Mouse (Mus musculus) heart, embryonic 11.5 days (tissue): ENCODE measurements around the gene Eipr1. TPM values are rescaled to one million over a fixed set of nuclear protein-coding genes. Genes with fewer than 3 reads are reported as not detected.
A peak's percentile ranks its signal among the peaks of the same experiment; 100 is the strongest.

Source experiments
- ATAC-seq: fragments of 200-750 bp; cut with Nextera tagmentation; replicated peaks from 2 replicates; pipeline ENCODE4 v1.8.0; 2017; ENCODE audit warnings: moderate library complexity; ENCODE audit not compliant: insufficient number of reproducible peaks, low FRiP score, low TSS enrichment
- H3K27ac ChIP-seq: fragments of 300-500 bp; sonication (generic); 2 replicates; pipeline ENCODE4 v1.5.1; 2014; ENCODE audit warnings: mild to moderate bottlenecking, low read depth, low read length
- H3K27me3 ChIP-seq: fragments of 300-500 bp; sonication (generic); 2 replicates; pipeline ENCODE4 v1.6.1; 2014; ENCODE audit warnings: mild to moderate bottlenecking, low read length, mixed read lengths; ENCODE audit not compliant: control insufficient read depth, insufficient read depth
- H3K36me3 ChIP-seq: fragments of 300-500 bp; sonication (generic); 2 replicates; pipeline ENCODE4 v1.6.1; 2014; ENCODE audit warnings: mild to moderate bottlenecking, low read length, moderate library complexity, mixed read lengths; ENCODE audit not compliant: control insufficient read depth, insufficient read depth
- H3K4me1 ChIP-seq: fragments of 300-500 bp; sonication (generic); 2 replicates; pipeline ENCODE4 v1.6.1; 2014; ENCODE audit warnings: low read length; ENCODE audit not compliant: control insufficient read depth, insufficient read depth
- H3K4me2 ChIP-seq: fragments of 300-500 bp; sonication (generic); 2 replicates; pipeline ENCODE4 v1.6.1; 2014; ENCODE audit warnings: mild to moderate bottlenecking, moderate library complexity
- H3K4me3 ChIP-seq: fragments of 300-500 bp; sonication (generic); 2 replicates; pipeline ENCODE4 v1.5.1; 2014; ENCODE audit warnings: low read depth, low read length
- H3K9ac ChIP-seq: fragments of 300-500 bp; sonication (generic); 2 replicates; pipeline ENCODE4 v1.6.1; 2014; ENCODE audit warnings: mild to moderate bottlenecking, low read depth, low read length, moderate library complexity
- H3K9me3 ChIP-seq: fragments of 300-500 bp; sonication (generic); replicated peaks from 2 replicates; pipeline ENCODE4 v1.6.1; 2016; ENCODE audit warnings: low read length; ENCODE audit not compliant: control insufficient read depth
- WGBS: fragments of 180-500 bp; shearing (Covaris S2); extraction: QIAGEN DNeasy Blood & Tissue Kit; methylation state at CpG from one replicate; pipeline ENCODE4 v1.1.7; 2014; ENCODE audit not compliant: insufficient replicate concordance; 5-methylcytosine and 5-hydroxymethylcytosine counted together
- polyA plus RNA-seq: library from polyadenylated mRNA; unstranded; fragments of >200 nt; fragmentation: Nextera tagmentation; extraction: Ambion mirVana; gene quantifications from 2 replicates; pipeline ENCODE4 v1.2.1, GENCODE M21; 2014

The Eipr1 gene
- polyA plus RNA-seq, 1 experiment from 2014 or later, result 26.0 TPM

DNA sequence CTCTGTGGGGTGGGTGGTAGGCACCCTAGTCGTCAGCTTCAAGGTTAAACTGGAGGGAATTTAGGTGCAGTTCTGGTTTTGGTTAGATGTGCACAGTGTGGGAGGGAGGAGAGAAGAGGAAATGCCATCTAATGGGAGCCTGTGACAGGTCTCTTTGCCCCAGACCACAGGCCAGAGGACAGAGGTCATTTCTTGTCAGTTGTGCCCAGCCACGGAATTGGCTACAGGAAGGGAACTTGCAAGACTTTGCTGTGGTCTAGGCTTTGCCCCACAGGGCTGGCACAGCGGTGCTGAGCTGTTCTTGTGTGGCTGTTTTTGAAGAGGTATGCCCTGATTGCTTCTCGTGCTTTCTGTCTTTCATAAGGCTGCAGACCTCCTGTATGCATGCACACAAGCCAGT lies 48.8 kb downstream of the Eipr1 start:
- Histone ChIP-seq H3K9ac (no peak overlapping the region), H3K4me1 (peaks cover 16% of the 10 kb centered on the region), H3K9me3 (0 out of 2 replicates have a peak, but pooled peaks cover 2% of the 10 kb centered on the region), H3K4me2 (no peak overlapping the region), H3K4me3 (no peak overlapping the region), H3K27me3 (no peaks in the 10 kb centered on the region), H3K27ac (no peak overlapping the region), H3K36me3 (no peaks in the 10 kb centered on the region)
- no peak for ATAC-seq
- WGBS, result 66% methylated on average over 4 of the region's 4 CpGs

DNA sequence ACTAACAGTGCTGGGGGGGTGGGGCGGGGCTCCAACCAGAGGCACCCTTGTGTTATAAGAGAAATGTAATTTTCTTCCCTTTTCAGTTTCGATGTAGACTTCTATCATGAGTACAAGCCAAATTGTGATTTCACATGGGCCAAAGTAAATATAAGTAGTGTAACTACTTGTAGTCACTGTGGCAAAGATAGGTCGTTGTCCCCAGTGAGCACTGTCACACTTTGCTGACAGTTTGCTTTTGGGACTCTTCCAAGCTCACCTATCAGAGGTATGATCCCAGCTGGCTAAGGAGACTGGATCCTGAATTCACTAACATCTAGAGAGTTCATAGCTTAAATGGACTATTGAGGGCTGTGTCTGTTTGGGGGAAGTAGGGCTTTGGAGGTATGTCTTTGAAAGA lies 49.3 kb downstream of the Eipr1 start:
- H3K9ac ChIP-seq, result no peak overlapping the region
- H3K27ac ChIP-seq, result no peak overlapping the region
- H3K27me3 ChIP-seq, result no peaks in the 10 kb centered on the region
- ATAC-seq, result no peak
- H3K36me3 ChIP-seq, result no peaks in the 10 kb centered on the region
- H3K4me2 ChIP-seq, result no peak overlapping the region
- peaks cover 19% of the 10 kb centered on the region for H3K4me1 ChIP-seq
- 0 out of 2 replicates have a peak, but pooled peaks cover 2% of the 10 kb centered on the region for H3K9me3 ChIP-seq
- 73% methylated on average over 3 of the region's 3 CpGs for WGBS
- no peak overlapping the region for H3K4me3 ChIP-seq

DNA sequence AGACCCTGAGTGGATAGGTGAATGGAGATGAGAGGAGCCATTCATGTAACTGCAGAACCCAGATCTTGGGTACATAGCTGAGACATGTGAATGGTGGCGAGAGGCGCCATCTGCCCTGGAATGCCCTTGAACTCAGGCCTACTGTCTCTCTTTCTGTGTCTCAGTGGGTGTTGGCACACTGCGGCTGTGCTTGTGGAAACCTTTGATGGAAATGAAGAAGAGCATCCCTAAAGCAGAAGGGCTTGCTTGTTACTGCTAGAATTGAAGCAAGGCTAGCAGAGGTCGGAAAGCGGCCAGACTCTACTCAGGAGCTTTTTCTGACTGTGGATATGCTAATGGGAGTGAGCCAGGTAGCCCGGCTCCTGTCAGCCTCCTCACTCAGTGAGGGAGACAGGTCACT lies 50.1 kb downstream of the Eipr1 start:
- no peak overlapping the region for H3K4me3 ChIP-seq
- H3K27me3 ChIP-seq, result no peaks in the 10 kb centered on the region
- 0 out of 2 replicates have a peak, but pooled peaks cover 2% of the 10 kb centered on the region for H3K9me3 ChIP-seq
- no peak overlapping the region for H3K4me2 ChIP-seq
- no peaks in the 10 kb centered on the region for H3K36me3 ChIP-seq
- H3K27ac ChIP-seq, result no peak overlapping the region
- peaks cover 23% of the 10 kb centered on the region for H3K4me1 ChIP-seq
- no peak for ATAC-seq
- H3K9ac ChIP-seq, result no peak overlapping the region
- WGBS, result 84% methylated on average over 6 of the region's 6 CpGs

DNA sequence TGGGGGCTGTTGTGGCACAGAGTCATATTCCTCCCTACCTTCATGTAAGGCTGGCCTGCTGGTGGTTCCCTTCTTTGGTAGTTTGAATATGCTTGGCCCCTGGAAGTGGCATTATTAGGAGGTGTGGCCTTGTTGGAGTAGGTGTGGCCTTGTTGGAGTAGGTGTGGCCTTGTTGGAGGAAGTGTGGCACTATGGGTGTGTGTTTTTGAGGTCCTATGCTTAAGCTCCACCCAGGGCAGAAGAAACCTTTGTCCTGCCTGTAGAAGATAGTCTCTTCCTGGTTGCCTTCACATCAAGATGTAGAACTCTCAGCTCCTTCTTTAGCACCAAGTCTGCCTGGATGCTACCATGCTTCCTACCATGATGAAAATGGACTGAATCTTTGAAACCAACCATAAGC lies 51.4 kb downstream of the Eipr1 start:
- peaks cover 31% of the 10 kb centered on the region for H3K4me1 ChIP-seq
- no peaks in the 10 kb centered on the region for H3K36me3 ChIP-seq
- peak overlapping the region; percentile 66; the same call in 1 of the 2 replicates for H3K27ac ChIP-seq
- ATAC-seq, result peak; percentile 33; the same call in 1 of the 2 replicates
- no peak overlapping the region for H3K4me3 ChIP-seq
- 0 out of 2 replicates have a peak, but pooled peaks cover 2% of the 10 kb centered on the region for H3K9me3 ChIP-seq
- H3K27me3 ChIP-seq, result no peaks in the 10 kb centered on the region
- H3K9ac ChIP-seq, result no peak overlapping the region
- peak overlapping the region; percentile 14; the same call in 1 of the 2 replicates for H3K4me2 ChIP-seq

DNA sequence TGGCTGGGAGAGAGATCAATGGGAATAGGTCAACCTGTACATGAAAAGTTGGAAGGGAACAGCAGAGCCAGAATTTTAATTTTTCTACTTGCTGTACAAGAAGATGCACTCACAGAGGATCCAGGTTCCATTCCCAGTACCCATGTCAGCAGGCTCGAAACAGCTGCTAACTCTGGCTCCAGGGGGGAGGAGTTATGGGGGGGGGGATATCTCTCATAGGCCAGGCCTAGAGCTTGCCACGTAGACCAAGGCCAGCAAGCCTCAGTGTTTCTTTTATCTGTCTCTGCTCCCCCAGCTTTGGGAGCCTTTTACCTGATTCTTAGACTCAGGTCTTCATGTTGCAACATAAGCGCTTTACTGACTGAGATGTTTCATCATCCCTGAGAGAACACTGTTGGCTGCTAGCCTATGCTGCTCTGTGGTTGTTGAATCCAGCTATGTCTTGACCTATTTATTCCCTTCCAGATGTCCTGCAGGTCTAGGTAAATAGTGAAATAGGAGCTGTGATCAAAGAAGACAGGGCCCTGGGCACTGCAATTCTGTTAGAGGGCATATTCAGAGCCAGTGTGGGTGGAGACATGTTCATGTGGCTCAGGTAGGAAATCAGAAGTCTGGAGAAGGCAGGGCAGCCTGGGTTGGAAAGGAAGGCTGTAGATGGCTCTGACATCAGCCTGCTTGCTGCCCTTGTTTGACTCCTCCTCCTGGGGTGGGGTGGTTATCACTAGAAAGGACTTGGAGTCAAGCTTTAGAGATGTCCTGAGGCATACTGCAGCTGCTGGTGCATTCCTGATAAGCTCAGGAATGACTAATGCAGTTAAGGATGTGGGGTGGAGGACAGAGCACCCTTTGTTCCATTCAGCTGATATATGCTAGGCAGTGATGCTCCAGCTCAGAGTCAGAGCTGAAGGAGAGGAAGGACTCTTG lies 53.2 kb downstream of the Eipr1 start:
- no peaks in the 10 kb centered on the region for H3K9me3 ChIP-seq
- H3K4me2 ChIP-seq, result 0 out of 2 replicates have a peak overlapping the region, but pooled peaks have one; percentile 37
- WGBS, result 53% methylated on average over 3 of the region's 3 CpGs
- peaks cover 31% of the 10 kb centered on the region for H3K4me1 ChIP-seq
- no peak overlapping the region for H3K9ac ChIP-seq
- H3K36me3 ChIP-seq, result no peaks in the 10 kb centered on the region
- peak overlapping the region; percentile 89 for H3K27ac ChIP-seq
- H3K4me3 ChIP-seq, result no peak overlapping the region
- H3K27me3 ChIP-seq, result no peaks in the 10 kb centered on the region
- ATAC-seq, result peak; percentile 92

DNA sequence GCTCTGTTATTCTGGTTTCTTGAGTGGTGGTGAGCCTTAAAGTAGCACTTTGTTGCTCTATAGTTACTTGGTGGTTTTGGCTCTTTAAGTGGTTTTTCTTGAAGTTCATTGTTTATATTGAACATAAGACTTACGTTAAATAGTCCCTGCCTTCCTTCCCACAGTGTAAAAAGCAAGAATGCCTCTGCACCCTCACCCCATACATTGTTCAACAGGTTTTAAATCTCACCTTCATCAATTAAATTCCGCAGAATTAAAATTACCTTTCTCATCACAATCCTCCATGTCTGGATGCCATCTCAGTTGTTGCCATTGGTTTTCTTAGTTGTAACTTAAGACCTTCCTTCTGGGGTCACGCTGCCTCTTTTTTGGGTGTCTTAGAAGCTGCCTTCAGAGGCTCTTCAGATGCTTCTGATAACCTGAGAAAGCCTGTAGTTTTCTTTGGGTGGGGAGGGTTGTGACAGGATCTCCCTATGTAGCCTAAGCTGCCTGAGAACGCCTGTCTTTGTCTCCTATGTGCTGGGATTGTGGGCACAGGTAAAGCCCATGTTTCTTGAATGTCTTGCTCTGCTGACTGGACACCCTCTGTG lies 57.3 kb downstream of the Eipr1 start:
- Histone ChIP-seq H3K27me3 (no peaks in the 10 kb centered on the region), H3K36me3 (no peaks in the 10 kb centered on the region), H3K9me3 (no peaks in the 10 kb centered on the region), H3K27ac (peak overlapping the region; percentile 66), H3K4me1 (peaks cover 25% of the 10 kb centered on the region), H3K4me2 (no peak overlapping the region), H3K4me3 (no peak overlapping the region), H3K9ac (no peak overlapping the region)
- WGBS, result 80% methylated on average over 4 of the region's 4 CpGs
- no peak for ATAC-seq

DNA sequence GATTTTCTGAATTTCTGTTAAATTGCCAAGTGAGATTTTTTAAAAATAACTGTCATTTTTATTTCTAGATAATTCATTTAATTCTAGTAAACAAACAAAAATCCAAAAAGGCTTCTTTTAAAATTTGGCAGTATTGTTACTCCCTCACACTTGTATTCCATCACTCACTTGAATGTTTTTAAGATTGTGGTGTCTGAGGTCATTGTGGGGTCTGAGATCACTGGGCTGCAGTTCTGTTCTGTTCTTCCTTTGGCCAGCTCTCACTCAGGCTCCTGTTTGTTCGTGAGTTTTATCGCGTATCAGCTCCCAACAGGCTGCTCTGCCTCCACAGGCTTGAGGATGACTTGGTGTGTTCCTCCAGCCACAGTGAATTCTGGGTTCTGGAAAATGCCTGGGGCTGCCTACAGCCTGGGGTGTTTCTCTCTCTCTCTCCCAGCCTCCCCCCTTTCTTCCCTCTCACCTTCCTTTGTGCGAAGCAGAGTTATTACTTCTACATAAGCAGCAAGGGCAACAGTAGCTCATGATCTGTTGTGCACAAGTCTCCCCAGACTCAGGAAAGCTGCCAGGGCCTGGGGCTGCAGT lies 58.2 kb downstream of the Eipr1 start:
- Histone ChIP-seq H3K27ac (peak overlapping the region; percentile 76), H3K36me3 (no peaks in the 10 kb centered on the region), H3K4me2 (no peak overlapping the region), H3K9ac (no peak overlapping the region), H3K4me1 (peaks cover 21% of the 10 kb centered on the region), H3K4me3 (no peak overlapping the region), H3K27me3 (no peaks in the 10 kb centered on the region), H3K9me3 (no peaks in the 10 kb centered on the region)
- peak; percentile 44 for ATAC-seq
- WGBS, result 45% methylated on average over 4 of the region's 4 CpGs

DNA sequence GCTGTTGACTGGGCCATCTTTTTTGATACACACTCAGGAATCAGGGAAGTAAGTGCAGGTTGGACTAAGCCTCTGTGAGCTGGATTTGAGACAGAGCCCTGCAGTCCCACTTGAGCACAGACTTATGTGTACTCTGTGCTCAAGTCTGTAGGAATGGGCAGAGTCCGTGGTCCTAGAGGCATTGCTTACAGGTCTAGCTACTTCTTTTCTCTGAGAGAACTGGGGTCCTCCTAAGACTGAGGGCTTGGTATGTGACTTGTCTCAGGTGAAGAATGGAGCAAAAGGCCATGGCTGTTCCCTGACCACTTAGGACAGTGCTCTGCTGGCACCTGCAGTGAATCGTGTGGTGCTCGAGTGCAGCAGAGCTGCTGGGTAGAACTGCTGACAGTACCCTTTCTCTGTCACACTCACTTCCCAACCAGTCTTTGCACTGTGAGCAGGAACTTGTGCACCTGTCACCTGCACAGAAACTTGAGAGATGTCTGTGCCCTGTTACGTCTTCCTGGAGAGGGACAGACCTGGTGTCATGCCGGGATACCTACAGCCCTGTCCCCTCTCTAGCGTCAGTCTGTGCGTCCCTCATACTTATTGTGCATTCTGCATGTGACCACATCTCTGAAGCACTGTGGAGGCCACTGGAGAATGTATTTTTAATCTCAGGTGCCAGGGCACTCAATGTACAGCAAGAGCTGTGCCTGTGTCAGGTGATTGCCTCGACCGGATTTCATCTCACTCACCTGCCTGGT lies 65.3 kb downstream of the Eipr1 start:
- ATAC-seq, result no peak
- Histone ChIP-seq H3K36me3 (no peaks in the 10 kb centered on the region), H3K4me3 (no peak overlapping the region), H3K4me2 (peak overlapping the region; percentile 22), H3K27ac (no peak overlapping the region), H3K4me1 (peaks cover 19% of the 10 kb centered on the region), H3K9ac (no peak overlapping the region), H3K27me3 (no peaks in the 10 kb centered on the region), H3K9me3 (no peaks in the 10 kb centered on the region)
- WGBS, result 35% methylated on average over 9 of the region's 9 CpGs
